Mouse (Mus musculus) central nervous system, embryonic 14 days (tissue): ENCODE measurements around the gene Rbp4. TPM values are rescaled to one million over a fixed set of nuclear protein-coding genes. Genes with fewer than 3 reads are reported as not detected.

Experiments used
- polyA plus RNA-seq: library from polyadenylated mRNA; depleted of rRNA; stranded (reverse); fragments of >200 nt; gene quantifications from 2 replicates; pipeline ENCODE4 v1.2.3, GENCODE M21; 2012; rRNA removed

Rbp4 gene
- 1.5 and 4.0 TPM in 2 replicates for polyA plus RNA-seq

GRCm38 (mm10) chr19:38125219-38125610 lies at the start of gene Rbp4:
Gene Rbp4 (minus strand): TSS chr19:38125281.

GRCm38 (mm10) chr19:38132481-38132880 lies 7.4 kb upstream of the Rbp4 start, which contains the start of gene Pde6c:
Gene Pde6c (plus strand): TSS chr19:38132781.

DNA sequence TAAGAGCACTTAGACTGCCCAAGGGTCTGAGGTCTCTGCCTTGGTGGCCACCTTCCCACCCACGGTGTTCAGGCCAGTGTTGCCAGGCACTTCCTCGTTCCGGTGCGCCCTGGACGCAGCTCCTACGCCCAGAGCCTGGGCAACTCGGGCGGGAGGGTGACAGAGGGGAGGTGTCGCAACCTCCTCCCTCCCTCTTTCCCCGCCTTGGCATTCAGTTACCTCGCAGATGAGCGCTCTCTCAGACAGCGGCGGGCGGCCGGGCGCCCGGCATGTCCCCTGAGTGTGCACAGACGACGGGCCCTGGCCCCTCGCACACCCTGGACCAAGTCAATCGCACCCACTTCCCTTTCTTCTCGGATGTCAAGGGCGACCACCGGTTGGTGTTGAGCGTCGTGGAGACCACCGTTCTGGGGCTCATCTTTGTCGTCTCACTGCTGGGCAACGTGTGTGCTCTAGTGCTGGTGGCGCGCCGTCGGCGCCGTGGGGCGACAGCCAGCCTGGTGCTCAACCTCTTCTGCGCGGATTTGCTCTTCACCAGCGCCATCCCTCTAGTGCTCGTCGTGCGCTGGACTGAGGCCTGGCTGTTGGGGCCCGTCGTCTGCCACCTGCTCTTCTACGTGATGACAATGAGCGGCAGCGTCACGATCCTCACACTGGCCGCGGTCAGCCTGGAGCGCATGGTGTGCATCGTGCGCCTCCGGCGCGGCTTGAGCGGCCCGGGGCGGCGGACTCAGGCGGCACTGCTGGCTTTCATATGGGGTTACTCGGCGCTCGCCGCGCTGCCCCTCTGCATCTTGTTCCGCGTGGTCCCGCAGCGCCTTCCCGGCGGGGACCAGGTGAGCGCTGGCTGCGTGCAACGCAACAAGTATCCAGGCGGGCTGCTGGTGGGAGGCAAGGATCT lies 28.0 kb downstream of the Rbp4 start, which contains the start of gene Ffar4:
Gene Ffar4, plus strand, starts transcription at position 214 of the 901 bp plus-strand sequence.

Other genes starting within 250 kb of the Rbp4 start
- gene Myof, start 81.7 kb downstream of the Rbp4 start, polyA plus RNA-seq, result 5.6 and 12.8 TPM in 2 replicates
- 14.4 and 22.9 TPM in 2 replicates for gene Cep55, start 70.3 kb downstream of the Rbp4 start, polyA plus RNA-seq
- 0.10 TPM in 1 of 2 replicates, not detected in the other for gene Ffar4, start 28.2 kb downstream of the Rbp4 start, polyA plus RNA-seq
- gene Pde6c, start 7.5 kb upstream of the Rbp4 start, polyA plus RNA-seq, result 0.30 and 0.31 TPM in 2 replicates
- 36.0 and 42.7 TPM in 2 replicates for gene Fra10ac1, start 98.9 kb upstream of the Rbp4 start, polyA plus RNA-seq
- 8.7 and 9.1 TPM in 2 replicates for gene Lgi1, start 139.3 kb upstream of the Rbp4 start, polyA plus RNA-seq